Mouse (Mus musculus) limb, embryonic 13.5 days (tissue): ENCODE results near the gene Frmpd3. TPM values are rescaled to one million over a fixed set of nuclear protein-coding genes. Genes with fewer than 3 reads are reported as not detected.

ENCODE experiments used
- ATAC-seq: fragments of 200-750 bp; cut with Nextera tagmentation; 2 replicates; pipeline ENCODE4 v1.8.0; 2017; ENCODE audit warnings: low read depth, moderate number of reproducible peaks, moderate TSS enrichment; ENCODE audit not compliant: low FRiP score
- H3K27ac ChIP-seq: fragments of 300-500 bp; sonication (generic); 2 replicates; pipeline ENCODE4 v1.5.1; 2015; ENCODE audit warnings: inconsistent platforms, mild to moderate bottlenecking, moderate library complexity
- H3K27me3 ChIP-seq: fragments of 300-500 bp; sonication (generic); 2 replicates; pipeline ENCODE4 v1.6.1; 2015; ENCODE audit warnings: mild to moderate bottlenecking, inconsistent platforms
- H3K36me3 ChIP-seq: fragments of 300-500 bp; sonication (generic); 2 replicates; pipeline ENCODE4 v1.6.1; 2015; ENCODE audit warnings: inconsistent platforms, mild to moderate bottlenecking, moderate library complexity
- H3K4me1 ChIP-seq: fragments of 300-500 bp; sonication (generic); 2 replicates; pipeline ENCODE4 v1.6.1; 2015; ENCODE audit warnings: inconsistent platforms
- H3K4me2 ChIP-seq: fragments of 300-500 bp; sonication (generic); replicated peaks from 2 replicates; pipeline ENCODE4 v1.6.1; 2015; ENCODE audit warnings: inconsistent platforms, mild to moderate bottlenecking, moderate library complexity
- H3K4me3 ChIP-seq: fragments of 300-500 bp; sonication (generic); 2 replicates; pipeline ENCODE4 v1.5.1; 2015; ENCODE audit warnings: moderate library complexity, mild to moderate bottlenecking, inconsistent platforms
- H3K9ac ChIP-seq: fragments of 300-500 bp; sonication (generic); 2 replicates; pipeline ENCODE4 v1.6.1; 2015; ENCODE audit warnings: mild to moderate bottlenecking, inconsistent platforms
- H3K9me3 ChIP-seq: fragments of 300-500 bp; sonication (generic); 2 replicates; pipeline ENCODE4 v1.6.1; 2016; ENCODE audit warnings: inconsistent platforms
- WGBS: fragments of 180-500 bp; shearing (Covaris S2); methylation state at CpG from one replicate; pipeline ENCODE4 v1.1.7; 2015; 5-methylcytosine and 5-hydroxymethylcytosine counted together
- polyA plus RNA-seq: library from polyadenylated mRNA; unstranded; fragments of >200 nt; fragmentation: Nextera tagmentation; extraction: Ambion mirVana; gene quantifications from 2 replicates; pipeline ENCODE4 v1.2.1, GENCODE M21; 2015

The Frmpd3 gene
- polyA plus RNA-seq, 1 experiment from 2014 or later = 0.27 TPM

DNA sequence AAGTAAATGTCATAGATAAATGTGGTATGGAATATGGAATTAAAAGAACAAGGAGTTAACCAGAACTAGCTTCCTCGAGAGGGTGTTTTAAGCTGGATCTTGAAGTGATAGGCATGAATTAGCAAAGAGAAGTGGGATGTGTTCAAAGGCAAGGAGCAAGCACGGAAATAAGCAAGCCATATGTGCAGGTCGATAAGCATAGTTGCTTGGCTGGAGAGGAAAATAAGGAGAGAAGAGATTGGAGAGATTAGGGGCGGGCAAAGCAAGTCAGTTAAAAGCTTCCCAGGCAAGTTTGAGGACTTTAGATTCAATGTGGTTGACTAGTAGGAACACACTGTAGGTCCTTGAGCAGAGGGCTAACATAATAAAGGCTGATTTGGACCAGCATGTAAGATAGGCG lies 65.5 kb downstream of the Frmpd3 start:
- no peaks in the 10 kb centered on the region for H3K36me3 ChIP-seq
- peaks cover 29% of the 10 kb centered on the region for H3K27me3 ChIP-seq
- no peak overlapping the region for H3K4me3 ChIP-seq
- WGBS = 72% methylated on average over 5 of the region's 5 CpGs
- H3K27ac ChIP-seq = no peak overlapping the region
- H3K9me3 ChIP-seq = no peaks in the 10 kb centered on the region
- no peak overlapping the region for H3K9ac ChIP-seq
- H3K4me2 ChIP-seq = no peak overlapping the region
- H3K4me1 ChIP-seq = no peaks in the 10 kb centered on the region
- no peak for ATAC-seq

DNA sequence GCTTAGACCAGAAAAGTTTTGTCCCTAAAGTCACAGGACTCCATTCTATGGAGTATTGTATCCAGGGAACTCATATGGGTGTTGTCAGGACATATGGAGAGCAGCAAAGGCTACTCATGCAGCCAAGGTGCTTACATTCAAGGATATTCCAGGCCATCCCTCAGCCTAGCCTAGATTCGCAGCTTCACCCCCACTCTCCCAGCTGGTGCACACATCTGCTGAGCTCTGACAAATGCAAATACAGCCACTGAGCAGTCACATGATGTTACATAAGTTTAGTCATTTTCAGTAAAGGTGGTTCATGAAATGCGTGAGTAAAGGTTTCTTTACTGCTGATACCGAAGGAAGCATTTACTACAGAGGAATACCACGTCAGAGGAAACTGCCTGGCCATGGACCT lies 76.4 kb downstream of the Frmpd3 start:
- H3K27me3 ChIP-seq = peaks cover 14% of the 10 kb centered on the region; the same call in 1 of the 2 replicates

DNA sequence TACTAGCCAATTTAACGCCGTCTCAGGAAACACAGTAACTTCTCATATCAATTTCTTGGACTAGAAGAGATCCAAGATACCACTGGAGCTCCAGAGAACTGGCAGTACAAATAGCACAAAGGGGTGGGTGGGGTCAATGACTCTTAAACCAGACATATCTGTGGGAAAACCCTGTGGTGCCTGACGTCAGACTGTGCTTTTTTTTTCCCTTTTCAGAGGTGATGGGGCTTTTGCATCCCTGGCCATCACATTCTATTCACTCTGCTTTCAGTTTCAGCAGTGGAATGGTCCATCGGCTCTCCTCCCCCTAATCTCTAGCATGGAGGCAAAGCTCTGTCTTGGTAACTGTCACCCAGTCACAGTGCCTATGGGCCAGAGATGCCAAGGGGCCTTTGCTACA lies 85.1 kb downstream of the Frmpd3 start:
- Histone ChIP-seq H3K4me2 (no peak overlapping the region), H3K36me3 (no peaks in the 10 kb centered on the region), H3K9ac (no peak overlapping the region), H3K27me3 (peaks cover 13% of the 10 kb centered on the region; the same call in 1 of the 2 replicates), H3K4me3 (no peak overlapping the region), H3K4me1 (no peaks in the 10 kb centered on the region), H3K9me3 (no peaks in the 10 kb centered on the region), H3K27ac (no peak overlapping the region)
- no peak for ATAC-seq
- 70% methylated on average over 4 of the region's 4 CpGs for WGBS

More for the DNA sequence above, 76.4 kb downstream of the Frmpd3 start:
- 80% methylated on average over 4 of the region's 4 CpGs for WGBS
- no peak overlapping the region for H3K9ac ChIP-seq
- no peak overlapping the region for H3K27ac ChIP-seq
- no peak overlapping the region for H3K4me2 ChIP-seq
- no peaks in the 10 kb centered on the region for H3K9me3 ChIP-seq
- H3K36me3 ChIP-seq = no peaks in the 10 kb centered on the region
- no peak overlapping the region for H3K4me3 ChIP-seq
- ATAC-seq = no peak
- H3K4me1 ChIP-seq = no peaks in the 10 kb centered on the region

DNA sequence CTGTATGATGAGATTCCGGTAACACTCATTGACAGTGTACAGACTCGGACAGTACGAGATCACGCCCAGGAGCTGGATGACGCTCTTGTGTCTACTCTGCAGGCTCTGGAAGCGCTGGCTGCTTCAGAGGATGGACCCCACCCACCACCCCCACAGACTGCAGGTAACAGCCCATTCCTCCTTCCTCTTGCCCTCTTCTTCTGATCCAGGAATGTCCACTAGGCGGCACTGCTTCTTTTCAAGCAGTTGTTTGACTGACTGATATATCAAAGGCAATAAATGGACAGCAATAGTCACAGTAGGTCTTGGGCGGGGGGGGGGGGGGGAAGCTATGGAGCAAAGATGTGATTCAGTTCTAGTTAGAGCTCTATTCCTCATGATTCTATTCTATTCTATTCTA lies 86.2 kb downstream of the Frmpd3 start:
- Histone ChIP-seq H3K9ac (no peak overlapping the region), H3K27ac (no peak overlapping the region), H3K4me3 (no peak overlapping the region), H3K4me1 (no peaks in the 10 kb centered on the region), H3K27me3 (peaks cover 22% of the 10 kb centered on the region; the same call in 1 of the 2 replicates), H3K4me2 (no peak overlapping the region), H3K36me3 (no peaks in the 10 kb centered on the region), H3K9me3 (no peaks in the 10 kb centered on the region)
- ATAC-seq = no peak
- 76% methylated on average over 7 of the region's 8 CpGs for WGBS

DNA sequence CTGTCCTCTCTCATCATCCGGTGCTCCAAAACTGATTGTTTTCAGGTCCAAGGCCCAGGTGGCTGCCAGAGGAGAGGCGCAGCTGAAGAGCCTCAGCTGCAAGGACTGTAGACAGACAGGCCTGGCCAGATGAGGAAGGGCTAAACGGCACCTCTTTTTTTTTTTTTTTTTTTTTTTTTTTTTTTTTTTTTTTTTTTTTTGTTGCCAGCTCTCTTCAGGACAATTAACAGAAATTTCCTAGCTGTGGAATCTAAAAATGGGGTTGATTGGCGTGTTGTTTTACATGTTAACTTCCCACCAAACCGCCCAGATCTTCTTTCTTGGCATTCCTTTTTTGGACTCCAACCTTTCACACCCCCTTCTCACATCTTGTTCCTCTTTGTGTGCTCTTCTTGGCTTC lies 87.9 kb downstream of the Frmpd3 start:
- WGBS = 70% methylated on average over 5 of the region's 5 CpGs
- Histone ChIP-seq H3K4me1 (no peaks in the 10 kb centered on the region), H3K4me3 (no peak overlapping the region), H3K36me3 (no peaks in the 10 kb centered on the region), H3K9me3 (no peaks in the 10 kb centered on the region), H3K9ac (no peak overlapping the region), H3K27me3 (peaks cover 35% of the 10 kb centered on the region), H3K27ac (no peak overlapping the region), H3K4me2 (no peak overlapping the region)
- no peak for ATAC-seq

DNA sequence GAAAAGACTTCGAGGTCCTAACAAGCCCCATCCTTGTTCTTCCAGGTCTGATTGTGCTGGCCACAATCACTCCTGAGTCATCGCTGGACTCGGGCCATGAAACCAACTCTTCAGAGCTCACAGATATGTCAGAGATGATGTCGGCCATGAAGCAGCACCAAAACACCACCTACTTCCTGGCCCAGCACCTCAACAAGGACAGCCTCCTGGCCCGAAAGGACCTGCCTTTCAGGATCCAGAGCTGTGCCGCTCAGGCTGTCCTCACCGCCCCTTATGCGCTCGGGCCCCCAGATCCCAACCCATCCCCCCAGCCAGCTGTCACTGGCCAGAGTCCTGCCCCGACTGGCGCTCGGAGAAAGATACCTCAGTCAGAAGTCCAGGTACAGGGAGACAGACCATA lies 88.4 kb downstream of the Frmpd3 start:
- no peak overlapping the region for H3K27ac ChIP-seq
- WGBS = 86% methylated on average over 12 of the region's 12 CpGs
- H3K4me1 ChIP-seq = no peaks in the 10 kb centered on the region
- H3K36me3 ChIP-seq = no peaks in the 10 kb centered on the region
- H3K9me3 ChIP-seq = no peaks in the 10 kb centered on the region
- peaks cover 38% of the 10 kb centered on the region for H3K27me3 ChIP-seq
- ATAC-seq = no peak
- no peak overlapping the region for H3K9ac ChIP-seq
- no peak overlapping the region for H3K4me3 ChIP-seq
- no peak overlapping the region for H3K4me2 ChIP-seq

DNA sequence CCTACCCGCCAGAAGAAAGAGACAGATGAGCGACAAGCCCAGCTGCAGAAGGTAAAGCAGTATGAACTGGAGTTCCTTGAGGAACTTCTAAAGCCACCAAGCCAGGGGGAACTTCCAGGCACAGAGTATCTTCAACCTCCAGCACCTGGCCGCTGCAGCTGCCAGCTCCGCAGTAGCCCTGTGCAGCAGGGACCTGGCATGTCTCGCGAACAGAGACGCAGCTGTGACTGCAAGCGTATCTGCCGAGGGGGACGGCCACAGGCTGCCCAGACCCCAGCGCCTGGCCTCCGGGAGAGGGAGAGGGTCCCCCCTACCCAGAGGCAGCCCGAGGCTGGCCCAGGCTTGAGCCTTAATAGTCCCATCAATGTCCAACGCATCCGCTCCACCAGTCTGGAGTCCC lies 89.9 kb downstream of the Frmpd3 start:
- H3K27ac ChIP-seq = no peak overlapping the region
- H3K27me3 ChIP-seq = peaks cover 41% of the 10 kb centered on the region
- 82% methylated on average over 15 of the region's 15 CpGs for WGBS
- ATAC-seq = no peak
- no peak overlapping the region for H3K4me3 ChIP-seq
- H3K4me1 ChIP-seq = no peaks in the 10 kb centered on the region
- no peak overlapping the region for H3K4me2 ChIP-seq
- no peaks in the 10 kb centered on the region for H3K9me3 ChIP-seq
- no peak overlapping the region for H3K9ac ChIP-seq
- no peaks in the 10 kb centered on the region for H3K36me3 ChIP-seq

DNA sequence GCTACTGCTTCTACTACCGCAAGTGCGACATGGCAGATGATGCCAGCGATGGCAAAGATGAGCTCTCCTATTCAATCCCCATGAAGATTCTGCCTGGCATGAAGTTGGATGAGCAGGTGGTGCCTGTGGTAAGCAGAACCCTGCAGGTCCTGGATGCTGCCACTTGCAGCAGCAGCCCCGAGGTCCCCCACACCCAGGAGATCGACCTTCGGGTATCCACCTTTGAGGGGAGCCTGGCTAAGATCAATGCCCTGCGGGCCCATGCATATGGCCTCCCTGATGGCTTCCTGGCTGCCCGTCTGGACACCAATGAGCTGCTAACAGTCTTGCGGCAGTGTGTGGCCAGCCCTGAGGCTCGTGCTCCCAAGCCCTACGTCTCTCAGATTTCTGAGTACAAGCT lies 90.7 kb downstream of the Frmpd3 start:
- 82% methylated on average over 11 of the region's 11 CpGs for WGBS

DNA sequence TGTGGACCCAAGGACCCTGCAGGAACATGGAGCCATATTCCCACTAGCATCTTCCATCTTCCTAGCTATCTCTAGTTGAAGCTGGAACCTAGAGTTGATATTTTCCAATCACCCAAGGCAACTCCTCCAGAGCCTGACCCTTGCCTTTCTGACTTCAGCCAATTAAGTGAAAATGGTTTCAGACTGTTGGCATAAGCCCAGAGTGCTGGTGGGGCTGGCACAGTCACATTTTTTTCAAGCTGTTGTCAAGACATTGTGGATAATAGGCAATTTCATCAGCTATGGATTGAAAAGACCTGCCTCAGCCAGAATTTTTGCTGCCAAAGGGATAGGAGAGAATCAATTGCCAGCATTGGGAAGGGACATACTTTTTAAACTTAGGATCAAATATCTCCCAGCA lies 95.8 kb downstream of the Frmpd3 start:
- no peak overlapping the region for H3K9ac ChIP-seq
- H3K27ac ChIP-seq = no peak overlapping the region
- ATAC-seq = no peak
- no peaks in the 10 kb centered on the region for H3K4me1 ChIP-seq
- H3K27me3 ChIP-seq = peaks cover 31% of the 10 kb centered on the region
- no peaks in the 10 kb centered on the region for H3K36me3 ChIP-seq
- no peaks in the 10 kb centered on the region for H3K9me3 ChIP-seq
- no peak overlapping the region for H3K4me3 ChIP-seq
- H3K4me2 ChIP-seq = no peak overlapping the region

More for the DNA sequence above, 90.7 kb downstream of the Frmpd3 start:
- no peak overlapping the region for H3K4me2 ChIP-seq
- no peak overlapping the region for H3K9ac ChIP-seq
- H3K27ac ChIP-seq = no peak overlapping the region
- no peak for ATAC-seq
- H3K36me3 ChIP-seq = no peaks in the 10 kb centered on the region
- H3K9me3 ChIP-seq = no peaks in the 10 kb centered on the region
- no peak overlapping the region for H3K4me3 ChIP-seq
- H3K27me3 ChIP-seq = peaks cover 41% of the 10 kb centered on the region
- H3K4me1 ChIP-seq = no peaks in the 10 kb centered on the region

DNA sequence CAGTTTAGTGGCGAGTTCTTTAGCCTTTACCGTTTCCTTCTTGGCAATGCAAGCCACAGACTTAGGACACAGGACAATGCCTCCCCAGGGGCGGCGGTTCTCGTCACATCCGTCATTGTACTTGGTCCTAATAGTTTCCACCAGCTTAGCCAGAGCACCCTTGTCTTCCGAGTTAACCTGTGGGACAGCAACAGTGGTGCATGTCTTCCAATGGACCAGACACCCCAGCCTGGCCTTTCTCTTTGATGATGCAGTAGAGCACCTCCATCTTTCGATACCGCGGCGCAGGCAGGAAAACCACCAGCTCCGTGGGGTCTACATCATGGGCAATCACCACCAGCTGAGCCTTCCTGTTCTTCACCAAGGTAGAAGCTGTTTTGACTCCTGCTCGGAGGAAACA lies 103.5 kb downstream of the Frmpd3 start:
- Histone ChIP-seq H3K4me2 (no peak overlapping the region), H3K4me1 (no peaks in the 10 kb centered on the region), H3K9me3 (no peaks in the 10 kb centered on the region), H3K4me3 (no peak overlapping the region), H3K27ac (no peak overlapping the region), H3K9ac (no peak overlapping the region), H3K27me3 (peaks cover 16% of the 10 kb centered on the region; the same call in 1 of the 2 replicates), H3K36me3 (no peaks in the 10 kb centered on the region)
- ATAC-seq = no peak
- WGBS = 81% methylated on average over 13 of the region's 13 CpGs

DNA sequence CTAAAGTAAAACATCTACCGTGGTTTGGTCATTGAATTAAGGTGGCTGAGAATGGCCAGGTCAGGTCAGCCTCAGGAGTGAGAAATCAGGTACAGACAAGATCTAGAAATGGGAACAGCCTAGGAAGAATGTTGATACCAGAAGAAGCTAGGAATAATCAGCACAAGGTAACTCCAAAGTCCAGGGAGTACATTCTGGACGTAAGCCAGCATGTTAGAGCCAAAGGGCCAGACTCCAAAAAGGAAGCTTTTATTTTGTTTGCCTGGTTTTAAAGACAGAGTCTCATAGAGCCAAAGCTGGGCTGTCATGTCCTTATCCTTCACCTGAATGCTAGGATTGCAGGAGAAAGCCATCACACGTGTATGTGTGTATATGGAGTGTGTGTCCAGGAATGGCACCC lies 108.0 kb downstream of the Frmpd3 start:
- Histone ChIP-seq H3K4me1 (no peaks in the 10 kb centered on the region), H3K27ac (no peak overlapping the region), H3K27me3 (peaks cover 19% of the 10 kb centered on the region; the same call in 1 of the 2 replicates), H3K4me2 (no peak overlapping the region), H3K9me3 (no peaks in the 10 kb centered on the region), H3K9ac (no peak overlapping the region), H3K36me3 (no peaks in the 10 kb centered on the region), H3K4me3 (no peak overlapping the region)
- ATAC-seq = no peak
- WGBS = 73% methylated on average over 3 of the region's 3 CpGs

DNA sequence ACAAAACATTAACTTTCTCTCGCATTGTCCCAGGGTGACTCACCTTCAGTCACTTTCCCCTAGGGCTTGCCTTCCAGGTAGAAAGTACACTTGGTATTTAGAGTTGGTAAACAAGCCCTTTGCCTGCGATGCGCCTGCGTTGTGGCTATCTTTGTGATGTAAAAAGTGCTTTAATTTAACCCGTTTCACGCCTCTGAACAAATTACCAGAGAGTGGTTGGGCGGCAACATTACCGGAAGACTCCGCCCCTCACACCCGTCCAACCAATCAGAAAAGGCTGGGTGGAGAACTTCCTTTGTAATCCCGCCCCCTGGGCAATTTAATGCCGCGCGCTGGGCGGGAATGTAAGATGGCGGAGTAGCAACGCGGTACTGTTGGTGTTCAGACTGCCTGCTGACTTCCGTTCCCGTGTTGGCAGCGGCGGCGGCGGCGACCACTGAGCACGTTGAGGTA lies 114.2 kb downstream of the Frmpd3 start, which contains the start of gene Prps1:
TSS of gene Prps1 (plus strand) at position 335 of the 453 bp plus-strand sequence.
- Histone ChIP-seq H3K4me2 (peak within 1 kb of the TSS; percentile 64), H3K4me1 (no peaks in the 10 kb centered on the region), H3K9me3 (no peaks in the 10 kb centered on the region), H3K27ac (no peak within 1 kb of the TSS), H3K9ac (peak within 1 kb of the TSS; percentile 66), H3K4me3 (peak within 1 kb of the TSS; percentile 60), H3K36me3 (no peaks in the 10 kb centered on the region), H3K27me3 (peaks cover 6% of the 10 kb centered on the region; the same call in 1 of the 2 replicates)
- peak; percentile 93 for ATAC-seq
- 17% methylated on average over 26 of the region's 26 CpGs for WGBS

DNA sequence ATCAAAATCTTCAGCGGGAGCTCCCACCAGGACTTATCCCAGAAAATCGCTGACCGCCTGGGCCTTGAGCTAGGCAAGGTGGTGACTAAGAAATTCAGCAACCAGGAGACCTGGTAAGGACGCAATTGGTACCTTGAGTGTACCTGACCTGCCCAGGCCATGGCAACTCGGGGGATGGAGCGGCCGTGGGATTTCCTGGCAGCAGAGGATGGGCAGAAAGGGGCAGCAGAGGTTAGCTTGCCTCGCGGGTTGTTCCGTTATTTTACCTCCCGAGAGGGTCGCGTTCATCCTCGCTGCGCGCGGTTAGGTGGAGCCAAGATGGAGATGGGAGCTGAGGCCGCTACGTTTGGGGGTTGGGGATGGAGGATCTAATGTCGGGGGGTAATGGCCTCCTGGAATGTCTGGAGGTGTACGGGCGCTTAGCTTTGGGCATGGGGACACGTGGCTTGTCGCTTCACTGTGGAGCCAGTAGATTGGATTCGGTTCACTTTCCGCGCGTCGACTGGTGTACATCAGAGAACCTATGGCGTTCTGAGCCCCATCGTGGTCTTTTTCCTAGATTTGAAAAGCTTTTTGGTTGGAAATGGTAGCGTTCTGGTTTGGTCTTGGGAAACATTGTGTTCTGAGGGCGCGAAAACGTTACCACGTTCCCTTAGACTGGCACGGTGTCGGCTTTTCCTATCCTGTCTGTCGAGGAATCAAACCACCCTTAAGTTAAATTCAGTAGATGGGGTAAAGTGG lies 114.9 kb downstream of the Frmpd3 start:
- H3K9me3 ChIP-seq = no peaks in the 10 kb centered on the region
- H3K36me3 ChIP-seq = no peaks in the 10 kb centered on the region
- H3K4me2 ChIP-seq = peak overlapping the region; percentile 64
- peaks cover 6% of the 10 kb centered on the region; the same call in 1 of the 2 replicates for H3K27me3 ChIP-seq
- 19% methylated on average over 39 of the region's 39 CpGs for WGBS
- H3K4me3 ChIP-seq = peak overlapping the region; percentile 60
- H3K4me1 ChIP-seq = no peaks in the 10 kb centered on the region
- H3K9ac ChIP-seq = peak overlapping the region; percentile 66
- no peak overlapping the region for H3K27ac ChIP-seq
- ATAC-seq = peak; percentile 55; the same call in 1 of the 2 replicates
